ENCODE assay signal across 25 mouse cellular contexts in genomic region chr12:10008473-10008872, GRCm38 (mm10).
"Had no signal": no experiment of that assay in that cellular context is flagged by ENCODE, and none has a peak within 500 bp of the region (broad histone marks: within the 10 kb centered on the region; RNA-seq: fewer than 3 reads in every experiment).

No protein-coding gene starts in this region.

- H3K4me1 ChIP-seq: heart, embryonic 10.5 days; heart, embryonic 12.5 days; hindbrain, embryonic 13.5 days; hindbrain, embryonic 15.5 days; kidney, embryonic 15.5 days; limb, embryonic 13.5 days; limb, embryonic 15.5 days; liver, embryonic 12.5 days had no signal

- ATAC-seq: hindbrain, postnatal 0 days; intestine, embryonic 16.5 days; liver, embryonic 12.5 days had no signal

- H3K27me3 ChIP-seq: heart, embryonic 12.5 days; hindbrain, embryonic 13.5 days; hindbrain, embryonic 15.5 days; kidney, embryonic 15.5 days; limb, embryonic 13.5 days; limb, embryonic 15.5 days; liver, embryonic 12.5 days had no signal

- H3K27ac ChIP-seq: gastrocnemius, adult 2 months; heart, adult 2 months; heart, embryonic 10.5 days; hindbrain, embryonic 13.5 days; hindbrain, embryonic 15.5 days; hindbrain, postnatal 0 days; kidney, embryonic 15.5 days; limb, embryonic 13.5 days; limb, embryonic 15.5 days; liver, embryonic 12.5 days; liver, embryonic 14.5 days had no signal

- H3K9ac ChIP-seq: heart, embryonic 12.5 days; hindbrain, embryonic 13.5 days; hindbrain, embryonic 15.5 days; kidney, embryonic 15.5 days; limb, embryonic 13.5 days; limb, embryonic 15.5 days; liver, embryonic 12.5 days; liver, embryonic 14.5 days had no signal

- H3K4me2 ChIP-seq: heart, embryonic 12.5 days; hindbrain, embryonic 13.5 days; hindbrain, embryonic 15.5 days; kidney, embryonic 15.5 days; limb, embryonic 13.5 days; limb, embryonic 15.5 days; liver, embryonic 12.5 days had no signal

- H3K9me3 ChIP-seq: heart, embryonic 10.5 days; heart, embryonic 12.5 days; hindbrain, embryonic 13.5 days; hindbrain, embryonic 15.5 days; kidney, embryonic 15.5 days; limb, embryonic 13.5 days; limb, embryonic 15.5 days; liver, embryonic 12.5 days had no signal

- H3K36me3 ChIP-seq: heart, embryonic 10.5 days; heart, embryonic 12.5 days; hindbrain, embryonic 13.5 days; hindbrain, embryonic 15.5 days; kidney, embryonic 15.5 days; limb, embryonic 13.5 days; limb, embryonic 15.5 days; liver, embryonic 12.5 days had no signal

- H3K4me3 ChIP-seq: gastrocnemius, adult 2 months; heart, adult 2 months; heart, embryonic 10.5 days; heart, embryonic 12.5 days; hindbrain, embryonic 13.5 days; hindbrain, embryonic 15.5 days; kidney, embryonic 15.5 days; limb, embryonic 13.5 days; limb, embryonic 15.5 days; liver, embryonic 12.5 days had no signal

- DNase-seq: gastrocnemius, adult 2 months; gastrocnemius, postnatal 10 days; gastrocnemius, postnatal 25 days; heart, adult 2 months; heart, postnatal 10 days; heart, postnatal 4 days; kidney, adult 11 months; kidney, adult 2 months; kidney, adult 9 months; kidney, postnatal 10 days; kidney, postnatal 25 days; layer of hippocampus, adult 9-11 months; layer of hippocampus, postnatal 36 days; left cerebral cortex, postnatal 4 days had no signal
